Mouse (Mus musculus) midbrain, embryonic 14.5 days (tissue): Measurements from ENCODE around the gene Ttc34. TPM values are rescaled to one million over a fixed set of nuclear protein-coding genes. Genes with fewer than 3 reads are reported as not detected.

ENCODE experiments used
- ATAC-seq: fragments of 200-750 bp; cut with Nextera tagmentation; 2 replicates; pipeline ENCODE4 v1.8.0; 2017; ENCODE audit warnings: moderate number of reproducible peaks, moderate library complexity; ENCODE audit not compliant: low FRiP score, low TSS enrichment
- DNase-seq: peaks from one replicate; pipeline ENCODE4 v3.0.0-alpha.2; 2015
- H3K27ac ChIP-seq: fragments of 300-500 bp; sonication (generic); replicated peaks from 2 replicates; pipeline ENCODE4 v1.5.1; 2014; ENCODE audit warnings: mild to moderate bottlenecking, low read depth, low read length, moderate library complexity
- H3K27me3 ChIP-seq: fragments of 300-500 bp; sonication (generic); 2 replicates; pipeline ENCODE4 v1.6.1; 2014; ENCODE audit warnings: low read length, control low read depth, mixed read lengths; ENCODE audit not compliant: control insufficient read depth, insufficient read depth
- H3K36me3 ChIP-seq: fragments of 300-500 bp; sonication (generic); 2 replicates; pipeline ENCODE4 v1.6.1; 2014; ENCODE audit warnings: low read length, control low read depth; ENCODE audit not compliant: control insufficient read depth, insufficient read depth
- H3K4me1 ChIP-seq: fragments of 300-500 bp; sonication (generic); 2 replicates; pipeline ENCODE4 v1.6.1; 2014; ENCODE audit warnings: mild to moderate bottlenecking, antibody characterized with exemption, low read length, control low read depth; ENCODE audit not compliant: control insufficient read depth, insufficient read depth
- H3K4me2 ChIP-seq: fragments of 300-500 bp; sonication (generic); 2 replicates; pipeline ENCODE4 v1.6.1; 2014; ENCODE audit warnings: mild to moderate bottlenecking, low read length, moderate library complexity
- H3K4me3 ChIP-seq: fragments of 300-500 bp; sonication (generic); replicated peaks from 2 replicates; pipeline ENCODE4 v1.5.1; 2014; ENCODE audit warnings: low read depth, low read length
- H3K9ac ChIP-seq: fragments of 300-500 bp; sonication (generic); replicated peaks from 2 replicates; pipeline ENCODE4 v1.6.1; 2014; ENCODE audit warnings: mild to moderate bottlenecking, low read length, moderate library complexity
- H3K9me3 ChIP-seq: fragments of 300-500 bp; sonication (generic); 2 replicates; pipeline ENCODE4 v1.6.1; 2016; ENCODE audit warnings: low read length, control low read depth, mixed read lengths; ENCODE audit not compliant: control insufficient read depth
- WGBS: fragments of 180-500 bp; shearing (Covaris S2); extraction: QIAGEN DNeasy Blood & Tissue Kit; methylation state at CpG from one replicate; pipeline ENCODE4 v1.1.7; 2014; 5-methylcytosine and 5-hydroxymethylcytosine counted together
- polyA plus RNA-seq: library from polyadenylated mRNA; unstranded; fragments of >200 nt; fragmentation: Nextera tagmentation; extraction: Ambion mirVana; gene quantifications from 2 replicates; pipeline ENCODE4 v1.2.1, GENCODE M21; 2014

The Ttc34 gene
- polyA plus RNA-seq, 1 experiment from 2014 or later, result 1.8 TPM

GRCm38 (mm10) chr4:154911644-154912043, 74.4 kb downstream of the Ttc34 start:
- no peaks in the 10 kb centered on the region for H3K36me3 ChIP-seq
- H3K4me2 ChIP-seq, result no peak overlapping the region
- 0 out of 2 replicates have a peak, but pooled peaks cover 4% of the 10 kb centered on the region for H3K4me1 ChIP-seq
- H3K27me3 ChIP-seq, result no peaks in the 10 kb centered on the region
- H3K4me3 ChIP-seq, result no peak overlapping the region
- 84% methylated on average over 2 of the region's 2 CpGs for WGBS
- DNase-seq (no peak), ATAC-seq (no peak)
- no peaks in the 10 kb centered on the region for H3K9me3 ChIP-seq
- H3K27ac ChIP-seq, result no peak overlapping the region
- no peak overlapping the region for H3K9ac ChIP-seq

- H3K4me2 ChIP-seq, result no peak overlapping the region
- H3K36me3 ChIP-seq, result no peaks in the 10 kb centered on the region
- DNase-seq, result no peak
- no peaks in the 10 kb centered on the region for H3K4me1 ChIP-seq
- H3K27me3 ChIP-seq, result no peaks in the 10 kb centered on the region
- H3K27ac ChIP-seq, result no peak overlapping the region
- H3K9ac ChIP-seq, result no peak overlapping the region
- H3K9me3 ChIP-seq, result no peaks in the 10 kb centered on the region
- H3K4me3 ChIP-seq, result no peak overlapping the region
- WGBS, result 95% methylated on average over 3 of the region's 3 CpGs
- no peak for ATAC-seq
Observed at GRCm38 (mm10) chr4:154913845-154914244, 76.6 kb downstream of the Ttc34 start.

DNA sequence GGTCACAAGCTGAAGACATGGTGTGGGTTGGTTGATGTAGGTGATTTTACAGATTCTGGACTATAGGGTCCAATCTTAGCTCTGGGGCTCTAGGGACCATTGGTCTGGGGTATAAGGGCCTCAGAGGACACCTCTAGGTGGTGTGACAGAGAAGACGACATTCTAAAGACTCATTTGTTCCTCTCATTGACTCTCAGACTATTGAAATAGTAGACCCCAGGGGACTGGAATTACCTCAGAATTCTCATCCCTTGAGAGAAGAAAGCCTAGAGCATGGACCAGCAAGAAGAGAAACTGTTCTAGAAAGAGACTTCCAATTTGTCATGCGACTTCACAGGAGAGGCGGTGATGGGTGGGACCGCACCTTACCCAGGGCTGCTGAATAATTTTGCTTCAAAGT, 77.0 kb downstream of the Ttc34 start:
- Histone ChIP-seq H3K9me3 (no peaks in the 10 kb centered on the region), H3K4me3 (no peak overlapping the region), H3K4me2 (no peak overlapping the region), H3K36me3 (no peaks in the 10 kb centered on the region), H3K27ac (no peak overlapping the region), H3K9ac (no peak overlapping the region), H3K27me3 (no peaks in the 10 kb centered on the region), H3K4me1 (no peaks in the 10 kb centered on the region)
- ATAC-seq, result no peak
- DNase-seq, result no peak
- WGBS, result 95% methylated on average over 4 of the region's 4 CpGs

- no peak overlapping the region for H3K4me2 ChIP-seq
- no peaks in the 10 kb centered on the region for H3K4me1 ChIP-seq
- DNase-seq, result no peak
- H3K36me3 ChIP-seq, result no peaks in the 10 kb centered on the region
- 82% methylated on average over 3 of the region's 3 CpGs for WGBS
- no peaks in the 10 kb centered on the region for H3K27me3 ChIP-seq
- H3K4me3 ChIP-seq, result no peak overlapping the region
- no peak overlapping the region for H3K9ac ChIP-seq
- no peaks in the 10 kb centered on the region for H3K9me3 ChIP-seq
- H3K27ac ChIP-seq, result no peak overlapping the region
- ATAC-seq, result no peak
Observed at GRCm38 (mm10) chr4:154914707-154915106, 77.4 kb downstream of the Ttc34 start.

GRCm38 (mm10) chr4:154915286-154915685, 78.0 kb downstream of the Ttc34 start:
- Histone ChIP-seq H3K4me2 (no peak overlapping the region), H3K36me3 (no peaks in the 10 kb centered on the region), H3K4me3 (no peak overlapping the region), H3K27me3 (no peaks in the 10 kb centered on the region), H3K27ac (no peak overlapping the region), H3K4me1 (no peaks in the 10 kb centered on the region), H3K9me3 (no peaks in the 10 kb centered on the region), H3K9ac (no peak overlapping the region)
- ATAC-seq, result no peak
- DNase-seq, result no peak
- WGBS, result 84% methylated on average over 10 of the region's 10 CpGs

- no peak for DNase-seq
- 89% methylated on average over 4 of the region's 4 CpGs for WGBS
- ATAC-seq, result no peak
Observed at GRCm38 (mm10) chr4:154916662-154917061, 79.4 kb downstream of the Ttc34 start.

More at GRCm38 (mm10) chr4:154916662-154917061, 79.4 kb downstream of the Ttc34 start:
- no peak overlapping the region for H3K9ac ChIP-seq
- no peaks in the 10 kb centered on the region for H3K27me3 ChIP-seq
- H3K4me1 ChIP-seq, result no peaks in the 10 kb centered on the region
- H3K9me3 ChIP-seq, result no peaks in the 10 kb centered on the region
- H3K4me2 ChIP-seq, result no peak overlapping the region
- no peak overlapping the region for H3K27ac ChIP-seq
- no peaks in the 10 kb centered on the region for H3K36me3 ChIP-seq
- H3K4me3 ChIP-seq, result no peak overlapping the region

Other genes with a start within 250 kb of the Ttc34 start
- 5.2 and 10.1 TPM in 2 replicates for gene Prdm16, start 200.6 kb upstream of the Ttc34 start, polyA plus RNA-seq
- gene Actrt2, start 169.6 kb upstream of the Ttc34 start, polyA plus RNA-seq, result not detected in 2 replicates
- 0.50 and 0.53 TPM in 2 replicates for gene Mmel1, start 32.1 kb downstream of the Ttc34 start, polyA plus RNA-seq
- gene Fam213b, start 61.7 kb downstream of the Ttc34 start, polyA plus RNA-seq, result 52.1 and 53.2 TPM in 2 replicates
- not detected in 2 replicates for gene Tnfrsf14, start 91.1 kb downstream of the Ttc34 start, polyA plus RNA-seq
- gene Hes5, start 123.5 kb downstream of the Ttc34 start, polyA plus RNA-seq, result 111 and 123 TPM in 2 replicates
- 30.6 and 38.8 TPM in 2 replicates for gene Pank4, start 126.7 kb downstream of the Ttc34 start, polyA plus RNA-seq
- gene Plch2, start 219.3 kb downstream of the Ttc34 start, polyA plus RNA-seq, result 12.1 and 13.0 TPM in 2 replicates
- 6.0 and 10.0 TPM in 2 replicates for gene Pex10, start 229.6 kb downstream of the Ttc34 start, polyA plus RNA-seq
- 139 and 148 TPM in 2 replicates for gene Rer1, start 248.9 kb downstream of the Ttc34 start, polyA plus RNA-seq
- gene Morn1, start 249.1 kb downstream of the Ttc34 start, polyA plus RNA-seq, result 6.0 and 6.4 TPM in 2 replicates